In genomic region chr10:3715302-3715943, GRCm38 (mm10) we compare ENCODE assay signal across 12 mouse cellular contexts. TPM values are rescaled to one million over a fixed set of nuclear protein-coding genes. Genes with fewer than 3 reads are reported as not detected.
DNase-seq lines count a peak whose midpoint lies in the region; ATAC-seq lines count a peak whose summit lies in the region.
"Had no signal": no experiment of that assay in that cellular context is flagged by ENCODE, and none has a peak within 500 bp of the region (broad histone marks: within the 10 kb centered on the region; RNA-seq: fewer than 3 reads in every experiment).

No protein-coding gene starts in this region.

- no peak overlapping the region for H3K27ac ChIP-seq in hindbrain, embryonic 16.5 days (ENCODE audit: low read depth, low read length)
- H3K27ac ChIP-seq in hindbrain, embryonic 14.5 days: no peak overlapping the region
- no peak overlapping the region for H3K27ac ChIP-seq in midbrain, embryonic 11.5 days (ENCODE audit: low read depth, low read length)
- H3K27ac ChIP-seq in midbrain, embryonic 16.5 days (ENCODE audit: low read length): no peak overlapping the region
- H3K27ac ChIP-seq: forebrain, embryonic 10.5 days; heart, embryonic 15.5 days; midbrain, embryonic 13.5 days had no signal

- ATAC-seq in hindbrain, embryonic 16.5 days: peak; percentile 66
- ATAC-seq in hindbrain, embryonic 14.5 days (ENCODE audit: low FRiP score): no peak
- no peak for ATAC-seq in midbrain, embryonic 11.5 days (ENCODE audit: low FRiP score)
- no peak for ATAC-seq in midbrain, embryonic 16.5 days
- ATAC-seq: midbrain, embryonic 13.5 days had no signal

- intact Hi-C loops in heart, postnatal 36 days (cut with DNase I): loop anchor here (5.0 kb wide), 1 partner anchor 83 kb away; no protein-coding TSS in a partner anchor

- H3K9ac ChIP-seq in hindbrain, embryonic 16.5 days (ENCODE audit: low read depth, low read length): no peak overlapping the region
- no peak overlapping the region for H3K9ac ChIP-seq in hindbrain, embryonic 14.5 days
- H3K9ac ChIP-seq in midbrain, embryonic 11.5 days (ENCODE audit: low read length): no peak overlapping the region
- H3K9ac ChIP-seq in midbrain, embryonic 16.5 days (ENCODE audit: low read depth, low read length): no peak overlapping the region
- H3K9ac ChIP-seq: heart, embryonic 15.5 days; midbrain, embryonic 13.5 days had no signal

- no peaks in the 10 kb centered on the region for H3K27me3 ChIP-seq in hindbrain, embryonic 16.5 days (replicated peaks; ENCODE audit: control insufficient read depth, insufficient read depth, low read length)
- H3K27me3 ChIP-seq in hindbrain, embryonic 14.5 days (ENCODE audit: control insufficient read depth, insufficient read depth, low read length): no peaks in the 10 kb centered on the region
- H3K27me3 ChIP-seq in midbrain, embryonic 11.5 days (ENCODE audit: control insufficient read depth, insufficient read depth, low read length): no peaks in the 10 kb centered on the region
- no peaks in the 10 kb centered on the region for H3K27me3 ChIP-seq in midbrain, embryonic 16.5 days (ENCODE audit: control insufficient read depth, insufficient read depth, low read depth, low read length)
- H3K27me3 ChIP-seq: heart, embryonic 15.5 days; midbrain, embryonic 13.5 days had no signal

- H3K36me3 ChIP-seq in hindbrain, embryonic 16.5 days (ENCODE audit: control insufficient read depth, insufficient read depth, low read length): no peaks in the 10 kb centered on the region
- H3K36me3 ChIP-seq in hindbrain, embryonic 14.5 days (replicated peaks; ENCODE audit: control insufficient read depth, insufficient read depth): no peaks in the 10 kb centered on the region
- no peaks in the 10 kb centered on the region for H3K36me3 ChIP-seq in midbrain, embryonic 11.5 days (ENCODE audit: control insufficient read depth, insufficient read depth, low read length)
- no peaks in the 10 kb centered on the region for H3K36me3 ChIP-seq in midbrain, embryonic 16.5 days (ENCODE audit: control insufficient read depth, insufficient read depth, low read length)
- H3K36me3 ChIP-seq: forebrain, embryonic 10.5 days; heart, embryonic 15.5 days; midbrain, embryonic 13.5 days had no signal

- no peaks in the 10 kb centered on the region for H3K9me3 ChIP-seq in hindbrain, embryonic 16.5 days (ENCODE audit: control insufficient read depth, low read length)
- no peaks in the 10 kb centered on the region for H3K9me3 ChIP-seq in hindbrain, embryonic 14.5 days (ENCODE audit: control insufficient read depth, low read length)
- no peaks in the 10 kb centered on the region for H3K9me3 ChIP-seq in midbrain, embryonic 11.5 days (ENCODE audit: control insufficient read depth, low read length)
- H3K9me3 ChIP-seq in midbrain, embryonic 16.5 days (replicated peaks; ENCODE audit: control insufficient read depth, low read length, poor library complexity, severe bottlenecking): no peaks in the 10 kb centered on the region
- H3K9me3 ChIP-seq: forebrain, embryonic 10.5 days; heart, embryonic 15.5 days; midbrain, embryonic 13.5 days had no signal

- H3K4me3 ChIP-seq in hindbrain, embryonic 16.5 days (ENCODE audit: low read length): no peak overlapping the region
- no peak overlapping the region for H3K4me3 ChIP-seq in hindbrain, embryonic 14.5 days (replicated peaks; ENCODE audit: low read length)
- no peak overlapping the region for H3K4me3 ChIP-seq in midbrain, embryonic 11.5 days (ENCODE audit: low read depth, low read length)
- H3K4me3 ChIP-seq in midbrain, embryonic 16.5 days (ENCODE audit: low read depth, low read length): no peak overlapping the region
- H3K4me3 ChIP-seq: forebrain, embryonic 10.5 days; heart, embryonic 15.5 days; midbrain, embryonic 13.5 days had no signal

- no peak for DNase-seq in hindbrain, embryonic 14.5 days (ENCODE audit: low spot score)
- peak; percentile 33 for DNase-seq in midbrain, embryonic 11.5 days (ENCODE audit: low spot score, missing footprints)
- DNase-seq in cerebellum, postnatal 14 days: peak; percentile 57 to 62
- DNase-seq in heart, postnatal 36 days: peak; percentile 20 to 23
- DNase-seq in spleen, adult 18-20 months: no peak
- DNase-seq: kidney, postnatal 4 days; thymus, postnatal 36 days had no signal

- no peak overlapping the region for H3K4me2 ChIP-seq in hindbrain, embryonic 16.5 days (ENCODE audit: low read length)
- H3K4me2 ChIP-seq in hindbrain, embryonic 14.5 days (replicated peaks): no peak overlapping the region
- H3K4me2 ChIP-seq in midbrain, embryonic 11.5 days: no peak overlapping the region
- H3K4me2 ChIP-seq in midbrain, embryonic 16.5 days (ENCODE audit: low read length): no peak overlapping the region
- H3K4me2 ChIP-seq: heart, embryonic 15.5 days; midbrain, embryonic 13.5 days had no signal

- WGBS in hindbrain, embryonic 16.5 days: 59% methylated on average over 3 of the region's 3 CpGs
- 76% methylated on average over 3 of the region's 3 CpGs for WGBS in hindbrain, embryonic 14.5 days
- 86% methylated on average over 3 of the region's 3 CpGs for WGBS in midbrain, embryonic 11.5 days
- WGBS in midbrain, embryonic 16.5 days: 85% methylated on average over 3 of the region's 3 CpGs

- H3K4me1 ChIP-seq in hindbrain, embryonic 16.5 days (ENCODE audit: control insufficient read depth, insufficient read depth, low read depth, low read length): no peaks in the 10 kb centered on the region
- H3K4me1 ChIP-seq in hindbrain, embryonic 14.5 days (replicated peaks; ENCODE audit: control insufficient read depth, insufficient read depth, low read length): no peaks in the 10 kb centered on the region
- H3K4me1 ChIP-seq in midbrain, embryonic 11.5 days (ENCODE audit: control insufficient read depth, insufficient read depth, low read length): no peaks in the 10 kb centered on the region
- no peaks in the 10 kb centered on the region for H3K4me1 ChIP-seq in midbrain, embryonic 16.5 days (ENCODE audit: control insufficient read depth, insufficient read depth, low read length)
- H3K4me1 ChIP-seq: midbrain, embryonic 13.5 days had no signal

RNA-seq across cellular contexts. Expression of gene Plekhg1, which starts 24.7 kb away (rescaled TPM):
- polyA plus RNA-seq in hindbrain, embryonic 16.5 days (2015; fragmentation: Nextera tagmentation; extraction: Ambion mirVana): 7.1 and 9.0 TPM in 2 replicates
- polyA plus RNA-seq in hindbrain, embryonic 14.5 days (2014; fragmentation: Nextera tagmentation; extraction: Ambion mirVana): 9.1 and 10.3 TPM in 2 replicates
- polyA plus RNA-seq in midbrain, embryonic 11.5 days (2014; fragmentation: Nextera tagmentation; extraction: Ambion mirVana): 16.4 and 16.8 TPM in 2 replicates
- polyA plus RNA-seq in midbrain, embryonic 16.5 days (2015; fragmentation: Nextera tagmentation; extraction: Ambion mirVana): 7.8 and 8.1 TPM in 2 replicates
- total RNA-seq in heart, postnatal 36 days (2021): 10 to 100 TPM in 1 of 2 experiments, 1 to 10 TPM in 1; 9.1 to 11.4 TPM

Comparison
In these comparisons a context has a peak if more than half of its experiments do, and no peak if none do; other contexts are left out.
1. DNase-seq: peak in midbrain, embryonic 11.5 days (single experiment), cerebellum, postnatal 14 days (2 of 2) and heart, postnatal 36 days (2 of 2); none in hindbrain, embryonic 14.5 days (single experiment) and spleen, adult 18-20 months (0 of 2).